Mouse (Mus musculus): ENCODE results near the gene Kcnj4.
A peak's percentile ranks its signal among the peaks of the same experiment; 100 is the strongest.
"Not testable (repeated sequence)": the region's sequence is repeated elsewhere in the genome, so short reads cannot be mapped to it uniquely, and the experiment has no call there.

The Kcnj4 gene

GRCm38 (mm10) chr15:79511553-79512320 lies 6.7 kb upstream of the Kcnj4 start:
- peak; percentile 78 for DNase-seq

GRCm38 (mm10) chr15:79510425-79510824 lies 5.4 kb upstream of the Kcnj4 start:
- DNase-seq, result no peak

- peak; percentile 66 for DNase-seq
Observed at GRCm38 (mm10) chr15:79509998-79510397, 5.0 kb upstream of the Kcnj4 start.

GRCm38 (mm10) chr15:79507055-79507828 lies 2.2 kb upstream of the Kcnj4 start:
- DNase-seq, result no peak

GRCm38 (mm10) chr15:79506460-79506859 lies 1.4 kb upstream of the Kcnj4 start:
- no peak for DNase-seq

- no peak for DNase-seq
Observed at GRCm38 (mm10) chr15:79505616-79506283, 709 bp upstream of the Kcnj4 start.

- DNase-seq, result no peak
Observed at GRCm38 (mm10) chr15:79503438-79503837, 1.6 kb downstream of the Kcnj4 start.

- peak; percentile 78 for DNase-seq
Observed at GRCm38 (mm10) chr15:79502891-79503341, 2.1 kb downstream of the Kcnj4 start.

GRCm38 (mm10) chr15:79500110-79500509 lies 4.9 kb downstream of the Kcnj4 start:
- DNase-seq, result no peak

- DNase-seq, result no peak
Observed at GRCm38 (mm10) chr15:79493527-79493926, 11.5 kb downstream of the Kcnj4 start.

- DNase-seq, result no peak
Observed at GRCm38 (mm10) chr15:79489463-79489862, 15.6 kb downstream of the Kcnj4 start.

- DNase-seq, result peak; percentile 62
Observed at GRCm38 (mm10) chr15:79481181-79481688, 23.8 kb downstream of the Kcnj4 start.

GRCm38 (mm10) chr15:79477227-79477626 lies 27.8 kb downstream of the Kcnj4 start:
- no peak for DNase-seq

- DNase-seq, result peak; percentile 63
Observed at GRCm38 (mm10) chr15:79473638-79474355, 31.2 kb downstream of the Kcnj4 start.

GRCm38 (mm10) chr15:79473042-79473441 lies 32.0 kb downstream of the Kcnj4 start:
- no peak for DNase-seq

- DNase-seq, result peak; percentile 65
Observed at GRCm38 (mm10) chr15:79471095-79471494, 33.9 kb downstream of the Kcnj4 start.

- no peak for DNase-seq
Observed at GRCm38 (mm10) chr15:79470583-79470982, 34.5 kb downstream of the Kcnj4 start.

- DNase-seq, result no peak
Observed at GRCm38 (mm10) chr15:79469577-79469976, 35.5 kb downstream of the Kcnj4 start.

GRCm38 (mm10) chr15:79466601-79467286 lies 38.3 kb downstream of the Kcnj4 start:
- DNase-seq, result peak; percentile 83

GRCm38 (mm10) chr15:79456546-79456945 lies 48.5 kb downstream of the Kcnj4 start:
- no peak for DNase-seq

- DNase-seq, result not testable (repeated sequence)
Observed at GRCm38 (mm10) chr15:79456104-79456503, 48.9 kb downstream of the Kcnj4 start.
